Mouse (Mus musculus) adrenal gland, adult 2 months (tissue): ENCODE measurements around the gene Olfr524. TPM values are rescaled to one million over a fixed set of nuclear protein-coding genes. Genes with fewer than 3 reads are reported as not detected.

Experiments used
- DNase-seq: peaks from one replicate; pipeline ENCODE4 v3.0.0; 2021
- long read RNA-seq: library from polyadenylated mRNA; stranded (forward); transcript quantifications from one replicate; pipeline ENCODE4 v2.0.0, GENCODE M21; 2021
- polyA plus RNA-seq: library from polyadenylated mRNA; depleted of rRNA; stranded (reverse); fragments of >200 nt; gene quantifications from 2 replicates; pipeline ENCODE4 v1.2.3, GENCODE M21; 2012; rRNA removed
- total RNA-seq, 2 experiments: library from RNA; stranded (reverse); gene quantifications; 2 replicates each; pipeline ENCODE4 v1.2.3; 2021

Gene Olfr524
- total RNA-seq (not detected), polyA plus RNA-seq (not detected in 2 replicates)
- long read RNA-seq = 0 reads

DNA sequence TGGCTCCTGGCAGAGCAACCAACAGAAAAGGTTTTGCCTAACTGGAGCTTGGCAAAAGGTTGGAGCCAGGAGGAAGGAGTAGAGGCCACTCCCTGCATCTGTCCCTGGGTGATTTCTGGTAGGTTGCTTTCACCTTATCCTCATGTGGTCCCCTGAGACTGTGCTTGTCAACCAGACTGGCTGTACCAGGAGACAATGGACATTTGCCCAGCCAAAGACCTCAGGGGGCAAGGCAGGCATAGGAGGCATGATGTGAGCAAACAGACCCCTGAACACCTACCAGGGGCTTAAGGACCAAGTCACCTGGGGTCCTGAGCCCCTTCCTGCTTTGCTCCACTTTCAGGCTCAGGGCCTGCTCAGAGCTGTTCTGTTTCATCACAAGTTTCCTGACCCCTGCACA lies at the start of gene Olfr524:
Gene Olfr524 (minus strand): TSS at position 101 of the 400 bp plus-strand sequence.
- DNase-seq = no peak

DNA sequence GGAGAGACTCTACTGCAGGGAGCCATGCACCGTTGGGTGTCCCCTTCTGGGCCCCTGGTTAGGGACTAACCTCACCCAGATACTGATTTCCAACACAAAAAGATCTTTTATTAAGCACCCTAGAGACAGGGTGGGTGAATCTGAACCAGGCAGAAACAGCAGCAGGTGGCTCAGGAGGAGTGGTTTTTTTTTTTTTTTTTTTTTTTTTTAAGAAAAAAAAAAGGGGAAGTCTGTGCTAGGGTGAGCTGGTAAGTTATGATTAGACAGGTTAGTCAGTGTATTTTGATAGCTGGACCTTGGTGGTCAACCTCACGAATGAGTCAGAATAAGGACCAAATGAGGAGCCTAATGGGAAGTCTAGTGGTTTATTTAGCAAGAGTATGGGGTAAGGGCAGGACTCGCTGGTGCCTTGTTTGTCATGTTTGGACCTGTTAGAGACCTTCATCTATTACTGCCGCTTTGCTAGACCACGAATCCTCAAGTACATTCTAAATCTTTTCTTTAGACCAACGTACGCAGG lies 48.1 kb upstream of the Olfr524 start:
- no peak for DNase-seq

DNA sequence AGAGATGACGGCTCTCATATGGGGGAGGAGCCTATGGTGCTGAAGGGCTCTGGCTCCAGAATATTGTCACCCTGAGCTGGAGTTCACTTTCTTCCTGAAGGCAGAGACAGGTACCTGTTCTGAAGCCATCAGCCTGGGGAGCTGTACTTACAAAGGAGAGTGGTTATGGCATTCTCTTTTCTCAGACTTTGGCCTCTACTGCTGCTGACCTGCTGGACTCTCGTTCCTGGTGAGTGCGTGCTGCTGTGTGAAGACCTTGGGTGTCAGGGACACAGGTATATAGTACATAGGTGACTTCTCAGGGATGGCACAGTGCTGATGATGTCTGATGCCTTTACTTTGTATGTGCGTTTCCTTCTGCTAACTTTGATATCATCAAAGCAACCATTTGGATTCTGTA lies 41.5 kb upstream of the Olfr524 start, which contains the start of gene 5830411N06Rik:
Gene 5830411N06Rik (plus strand): TSS at position 69 of the 400 bp plus-strand sequence.
- DNase-seq = no peak

DNA sequence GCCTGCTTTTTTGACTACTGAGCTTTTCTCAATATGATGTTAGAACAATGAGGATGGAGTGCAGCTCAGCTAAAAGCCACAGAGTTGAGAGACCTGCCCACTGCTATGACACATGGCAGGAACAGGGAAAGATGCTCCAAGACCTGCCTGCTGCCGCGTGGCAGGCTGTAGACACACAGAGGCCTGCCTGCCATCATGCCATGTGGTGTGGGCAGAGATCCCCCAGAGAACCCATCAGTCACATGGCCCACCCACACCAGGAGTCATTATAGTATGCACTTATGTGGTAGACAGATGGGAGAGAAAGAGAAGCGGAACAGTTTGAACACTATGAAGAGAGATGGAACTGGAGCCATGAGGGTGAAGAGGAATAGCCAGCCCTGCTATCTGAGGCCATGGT lies 27.9 kb upstream of the Olfr524 start:
- DNase-seq = no peak

GRCm38 (mm10) chr7:140231026-140231425 lies 25.3 kb upstream of the Olfr524 start:
- DNase-seq = no peak

DNA sequence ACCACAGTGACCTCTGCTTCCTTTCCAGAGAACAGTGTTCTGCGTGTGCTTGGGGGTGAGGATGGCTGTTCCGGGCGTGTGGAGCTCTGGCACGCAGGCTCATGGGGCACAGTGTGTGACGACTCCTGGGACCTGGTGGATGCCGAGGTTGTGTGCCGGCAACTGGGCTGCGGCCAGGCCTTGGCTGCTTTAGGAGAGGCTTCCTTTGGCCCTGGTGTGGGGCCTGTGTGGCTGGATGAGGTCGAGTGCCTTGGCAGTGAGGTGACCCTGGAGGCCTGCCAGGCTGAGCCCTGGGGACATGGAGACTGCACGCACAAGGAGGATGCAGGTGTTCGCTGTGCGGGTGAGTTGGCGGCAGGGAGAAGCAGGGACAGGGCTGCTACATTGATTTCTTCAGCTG lies 22.7 kb upstream of the Olfr524 start:
- DNase-seq = peak; percentile 37

- no peak for DNase-seq
Measured at GRCm38 (mm10) chr7:140224209-140224608, 18.4 kb upstream of the Olfr524 start.

DNA sequence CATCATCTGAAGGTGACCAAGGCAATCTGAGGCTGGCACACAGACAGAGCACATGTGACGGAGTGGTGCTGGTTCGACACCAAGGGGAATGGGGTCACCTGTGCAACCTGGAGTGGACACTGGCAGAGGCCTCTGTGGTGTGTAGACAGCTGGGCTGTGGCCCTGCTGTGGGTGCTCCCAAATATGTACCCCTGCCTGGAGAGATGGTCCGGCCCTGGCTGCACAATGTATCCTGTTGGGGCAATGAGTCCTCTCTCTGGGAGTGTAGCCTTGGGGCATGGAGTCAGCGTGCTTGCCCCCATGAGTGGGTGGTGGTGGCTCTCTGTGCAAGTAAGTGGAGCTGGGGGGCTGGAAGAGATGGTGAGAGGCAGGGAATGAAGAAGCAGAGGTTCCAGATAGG lies 14.6 kb upstream of the Olfr524 start:
- no peak for DNase-seq

DNA sequence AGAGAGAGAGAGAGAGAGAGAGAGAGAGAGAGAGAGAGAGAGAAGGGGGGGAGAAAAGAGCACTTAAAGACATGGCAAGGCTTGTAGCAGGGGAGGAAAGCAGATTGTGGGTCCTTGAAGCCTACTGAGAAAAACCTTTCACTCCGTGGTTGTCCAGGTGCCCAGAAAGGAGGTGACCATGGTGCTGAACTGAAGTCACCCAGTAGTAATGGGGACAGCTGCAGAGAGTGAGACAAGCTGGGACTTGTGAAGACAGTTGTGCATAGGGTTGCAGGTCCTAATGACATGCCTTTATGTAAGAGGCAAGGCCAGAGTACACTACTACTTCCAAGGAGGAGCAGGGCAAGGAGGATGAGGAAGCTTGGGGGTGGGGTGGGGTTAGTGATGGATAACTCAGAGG lies 13.5 kb upstream of the Olfr524 start:
- DNase-seq = no peak

- DNase-seq = no peak
Measured at GRCm38 (mm10) chr7:140217967-140218366, 12.2 kb upstream of the Olfr524 start, which contains the start of gene Cd163l1. Gene Cd163l1, plus strand, starts transcription at chr7:140218267.

DNA sequence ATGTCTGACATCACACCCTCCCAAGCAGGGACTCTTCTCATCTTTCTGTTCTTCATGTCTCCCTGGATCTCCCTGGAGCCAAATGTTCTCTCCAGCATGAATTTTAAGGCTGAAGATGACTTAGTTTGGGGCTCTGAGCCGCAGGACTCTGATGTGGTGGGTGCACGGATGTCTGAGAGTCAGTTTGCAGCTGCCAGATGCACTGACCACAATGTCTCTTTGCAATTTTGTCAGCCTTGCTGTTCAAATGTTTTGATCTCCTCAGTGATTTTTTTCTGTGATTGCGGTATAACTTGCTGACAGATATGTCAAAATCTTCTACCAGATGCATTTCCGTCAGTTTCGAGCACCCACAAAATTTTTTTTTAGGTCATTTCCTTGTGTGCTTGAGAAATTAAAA lies 8.1 kb upstream of the Olfr524 start:
- no peak for DNase-seq

DNA sequence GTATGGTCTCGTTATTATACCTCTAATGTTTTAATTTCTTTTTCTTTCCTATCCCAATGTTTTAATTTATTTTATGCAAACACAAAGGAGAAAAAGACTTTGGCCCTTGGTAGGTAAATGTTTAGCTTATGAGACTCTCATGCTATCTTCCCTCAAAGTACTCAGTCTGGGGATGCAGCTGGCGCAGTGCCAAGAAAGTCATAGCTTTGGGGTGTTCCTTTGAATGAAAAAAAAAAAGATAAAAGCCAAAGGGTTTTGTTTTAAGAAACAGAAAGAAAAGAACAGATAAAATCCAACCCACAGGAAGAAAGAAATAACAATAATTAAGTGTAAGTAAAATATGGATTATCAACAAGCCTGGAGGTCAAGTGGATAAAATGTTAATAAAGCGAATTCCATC lies 2.9 kb upstream of the Olfr524 start:
- DNase-seq = no peak

GRCm38 (mm10) chr7:140208153-140208552 lies 2.4 kb upstream of the Olfr524 start:
- DNase-seq = no peak

GRCm38 (mm10) chr7:140206904-140207303 lies 1.1 kb upstream of the Olfr524 start:
- DNase-seq = no peak

DNA sequence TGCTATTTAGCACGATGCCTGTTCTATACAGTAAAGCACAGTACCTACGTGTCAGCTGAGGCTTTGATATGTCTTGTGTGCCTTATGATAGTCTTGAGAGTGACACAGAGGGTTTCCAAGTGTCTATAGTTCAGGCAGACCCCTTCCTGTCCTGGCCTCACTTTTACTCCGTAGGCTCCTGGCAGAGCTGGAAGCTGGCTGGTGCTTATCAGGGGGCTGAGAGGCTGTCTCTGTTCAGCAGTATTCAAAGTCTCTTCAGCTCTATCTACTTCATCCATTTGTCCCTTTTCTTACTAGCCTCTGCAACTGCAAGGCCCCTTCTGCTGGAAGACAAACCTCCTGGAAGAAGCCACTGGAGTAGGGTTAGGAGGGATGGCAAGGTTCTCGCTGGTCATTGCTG lies 4.7 kb downstream of the Olfr524 start:
- DNase-seq = no peak

GRCm38 (mm10) chr7:140196002-140196401 lies 9.8 kb downstream of the Olfr524 start:
- no peak for DNase-seq

- DNase-seq = no peak
Measured at GRCm38 (mm10) chr7:140194031-140194430, 11.7 kb downstream of the Olfr524 start.

DNA sequence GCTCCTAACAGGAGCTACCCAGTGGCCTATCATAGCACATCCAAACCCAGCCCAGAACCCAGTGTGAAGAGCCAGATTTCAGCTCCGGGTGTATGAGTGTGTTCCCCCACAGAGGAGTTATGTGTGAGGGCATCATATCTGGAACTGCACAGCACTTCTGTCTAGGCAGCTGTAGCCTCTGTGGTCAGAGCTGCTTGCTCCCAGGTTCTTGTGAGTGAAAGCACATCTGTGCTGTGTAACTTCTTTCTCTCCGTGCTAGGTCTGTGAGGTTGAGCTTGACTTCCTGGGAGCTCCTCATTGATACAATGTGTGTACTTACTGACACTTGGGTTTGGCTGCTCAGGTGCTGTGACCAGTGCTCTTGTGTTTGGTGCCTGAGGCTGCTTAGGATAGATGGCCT lies 12.9 kb downstream of the Olfr524 start:
- no peak for DNase-seq

- DNase-seq = no peak
Measured at GRCm38 (mm10) chr7:140192445-140192844, 13.3 kb downstream of the Olfr524 start.

DNA sequence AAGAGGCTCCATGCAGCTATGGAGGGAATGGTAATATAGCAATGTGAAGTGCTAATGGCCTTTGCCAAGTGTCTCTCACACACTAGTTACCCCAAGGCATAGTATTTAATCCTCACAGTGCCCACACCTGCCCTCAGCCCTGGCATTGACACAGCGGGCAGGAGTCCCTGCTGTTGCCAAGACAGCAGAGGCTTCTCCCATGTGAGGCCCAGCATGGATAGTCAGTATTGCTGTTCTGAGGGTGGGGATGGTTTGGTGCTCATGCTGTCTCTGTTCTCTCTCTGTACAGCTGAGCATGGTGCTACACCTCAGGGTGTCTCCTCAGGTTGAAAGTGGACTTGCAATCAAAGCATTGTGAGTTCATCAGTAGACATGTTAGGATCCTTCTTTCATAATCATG lies 15.3 kb downstream of the Olfr524 start:
- DNase-seq = no peak

DNA sequence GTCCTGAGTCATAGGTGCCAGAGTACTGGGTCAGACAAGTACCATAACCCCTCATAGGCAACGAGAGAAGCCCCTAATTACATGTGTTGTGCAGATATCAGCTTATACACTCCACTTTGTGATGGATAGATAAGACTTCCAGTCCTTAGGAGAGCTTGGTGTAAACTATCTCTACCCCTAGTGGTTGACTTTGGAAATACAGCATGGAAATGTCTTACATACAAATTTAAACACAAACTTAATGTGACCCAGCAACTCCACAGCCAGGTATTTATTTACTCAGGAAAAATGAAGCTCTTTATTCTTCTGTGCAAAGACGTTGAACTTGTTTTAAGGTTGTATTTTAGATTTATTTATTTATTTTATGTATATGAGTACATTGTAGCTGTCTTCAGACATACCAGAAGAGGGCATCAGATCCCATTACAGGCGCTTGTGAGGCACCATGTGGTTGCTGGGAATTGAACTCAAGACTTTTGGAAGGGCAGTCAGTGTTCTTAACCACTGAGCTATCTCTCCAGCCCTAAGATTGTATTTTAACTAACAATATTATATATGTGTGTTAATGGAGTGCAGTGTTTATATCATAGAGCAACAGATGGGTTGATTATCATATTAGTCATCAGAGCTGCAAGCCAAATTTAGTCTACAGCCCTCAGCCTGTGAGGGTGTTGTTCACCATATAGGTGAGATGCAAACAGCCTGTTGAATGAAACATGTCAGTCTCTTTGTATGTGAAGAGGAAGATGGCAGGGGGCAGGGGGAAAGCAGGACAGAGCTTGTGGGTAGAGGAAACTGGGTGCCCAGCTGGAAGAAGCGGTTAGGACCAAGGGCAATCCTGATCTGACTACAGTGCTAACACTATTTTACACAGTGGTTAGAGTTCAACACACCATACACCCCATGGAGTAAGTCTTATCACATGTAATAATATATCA lies 17.1 kb downstream of the Olfr524 start:
- DNase-seq = no peak

- no peak for DNase-seq
Measured at GRCm38 (mm10) chr7:140187721-140188390, 17.9 kb downstream of the Olfr524 start.
